Mouse (Mus musculus) adrenal gland, postnatal 4 days (tissue): Measurements from ENCODE around the gene Fam166a. TPM values are rescaled to one million over a fixed set of nuclear protein-coding genes. Genes with fewer than 3 reads are reported as not detected.
"Not testable (repeated sequence)": the region's sequence is repeated elsewhere in the genome, so short reads cannot be mapped to it uniquely, and the experiment has no call there.

Experiments used
- DNase-seq, 2 experiments: peaks; one replicate each; pipeline ENCODE4 v3.0.0; 2021 to 2022; ENCODE audit warnings: low spot score in 2 of 2, mixed read lengths in 2 of 2
- total RNA-seq, 2 experiments: library from RNA; stranded (reverse); gene quantifications; 2 replicates each; pipeline ENCODE4 v1.2.3; 2021

Fam166a gene
- total RNA-seq, 2 experiments from 2014 or later: 0.45 to 0.68 TPM

GRCm38 (mm10) chr2:25240723-25241437 lies 22.3 kb downstream of the Fam166a start:
- peak; percentile 32 to 49 for DNase-seq

GRCm38 (mm10) chr2:25241438-25241775 lies 22.9 kb downstream of the Fam166a start:
- no peak for DNase-seq

GRCm38 (mm10) chr2:25242101-25242506 lies 23.6 kb downstream of the Fam166a start, which contains the start of the genes Rnf208 and Cysrt1:
Gene Rnf208, plus strand, starts transcription at chr2:25242255.
Gene Cysrt1, minus strand, starts transcription at chr2:25242452.
- no peak for DNase-seq

- DNase-seq: no peak
Measured at GRCm38 (mm10) chr2:25243342-25243741, 24.8 kb downstream of the Fam166a start.

GRCm38 (mm10) chr2:25244144-25244543 lies 25.6 kb downstream of the Fam166a start:
- no peak for DNase-seq

GRCm38 (mm10) chr2:25246183-25247072 lies 27.9 kb downstream of the Fam166a start, which contains the start of gene AL732309.1:
Gene AL732309.1, minus strand, starts transcription at chr2:25246863.
- DNase-seq: no peak

GRCm38 (mm10) chr2:25252331-25252730 lies 33.8 kb downstream of the Fam166a start:
- no peak for DNase-seq

GRCm38 (mm10) chr2:25255284-25255779 lies 36.8 kb downstream of the Fam166a start, which contains the start of gene Tmem203:
Gene Tmem203, plus strand, starts transcription at chr2:25255439.
- peak; percentile 63 to 79 for DNase-seq

GRCm38 (mm10) chr2:25256443-25257109 lies 38.0 kb downstream of the Fam166a start:
- not testable (repeated sequence) for DNase-seq

- DNase-seq: not testable (repeated sequence)
Measured at GRCm38 (mm10) chr2:25257250-25257649, 38.7 kb downstream of the Fam166a start.

- DNase-seq: no peak
Measured at GRCm38 (mm10) chr2:25258887-25259286, 40.3 kb downstream of the Fam166a start.

GRCm38 (mm10) chr2:25261870-25262269 lies 43.3 kb downstream of the Fam166a start:
- no peak for DNase-seq

- DNase-seq: peak; percentile 80 to 91
Measured at GRCm38 (mm10) chr2:25262291-25262767, 43.8 kb downstream of the Fam166a start, which contains the start of gene Tprn. Gene Tprn, plus strand, starts transcription at chr2:25262618.

GRCm38 (mm10) chr2:25262795-25263622 lies 44.5 kb downstream of the Fam166a start:
- DNase-seq: no peak

GRCm38 (mm10) chr2:25263623-25264285 lies 45.2 kb downstream of the Fam166a start:
- DNase-seq: no peak

- no peak for DNase-seq
Measured at GRCm38 (mm10) chr2:25264286-25264660, 45.7 kb downstream of the Fam166a start.

- DNase-seq: no peak
Measured at GRCm38 (mm10) chr2:25264851-25265250, 46.3 kb downstream of the Fam166a start.

- DNase-seq: no peak
Measured at GRCm38 (mm10) chr2:25265897-25266656, 47.5 kb downstream of the Fam166a start.

GRCm38 (mm10) chr2:25266720-25267119 lies 48.2 kb downstream of the Fam166a start:
- DNase-seq: no peak
